Mouse (Mus musculus) spleen, adult 18-20 months (tissue): ENCODE measurements around the gene Ipo9.
A peak's percentile ranks its signal among the peaks of the same experiment; 100 is the strongest.
"Not testable (repeated sequence)": the region's sequence is repeated elsewhere in the genome, so short reads cannot be mapped to it uniquely, and the experiment has no call there.

ENCODE experiments used
- DNase-seq, 2 experiments: peaks; one replicate each; pipeline ENCODE4 v3.0.0; 2022; ENCODE audit warnings: mixed read lengths in 2 of 2

The Ipo9 gene

DNA sequence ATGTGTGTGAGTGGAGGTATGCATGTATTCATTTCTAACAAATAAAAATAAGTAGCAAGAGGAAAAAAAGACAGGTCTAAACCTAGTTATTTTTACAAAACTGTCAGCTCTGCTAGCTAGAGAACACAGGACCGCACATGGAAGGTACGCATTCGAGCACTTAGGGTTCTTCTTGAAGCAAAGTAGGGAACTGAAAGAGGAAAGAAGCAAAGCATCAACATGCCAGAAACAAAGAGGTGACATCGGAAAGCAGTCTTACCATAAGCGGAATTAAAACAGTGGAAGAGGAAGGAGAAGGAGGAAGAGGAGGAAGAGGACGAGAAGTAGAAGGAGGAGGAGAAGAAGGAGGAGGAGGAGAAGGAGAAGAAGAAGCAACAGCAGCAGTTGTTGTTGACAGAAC lies 2.9 kb downstream of the Ipo9 start:
- no peak for DNase-seq

DNA sequence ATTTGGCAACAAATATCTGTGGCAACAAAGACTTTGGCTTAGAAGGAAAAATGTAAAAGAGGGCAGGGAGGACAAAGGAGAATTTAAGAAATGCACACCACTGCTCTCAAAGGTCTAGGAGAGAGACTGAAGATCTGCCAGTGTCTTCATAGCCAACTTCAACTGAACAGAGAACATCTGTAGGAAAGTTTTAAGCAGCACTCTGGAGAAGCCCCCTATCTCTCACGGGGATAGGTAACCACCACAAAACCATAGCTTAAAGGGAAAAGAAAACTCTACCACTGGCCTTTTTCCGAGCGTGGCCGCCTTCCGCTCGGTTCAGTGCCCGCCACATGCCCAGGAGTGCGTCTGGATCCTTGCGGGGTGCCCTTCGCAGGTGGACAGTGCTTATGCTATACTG lies 3.7 kb downstream of the Ipo9 start:
- no peak for DNase-seq

DNA sequence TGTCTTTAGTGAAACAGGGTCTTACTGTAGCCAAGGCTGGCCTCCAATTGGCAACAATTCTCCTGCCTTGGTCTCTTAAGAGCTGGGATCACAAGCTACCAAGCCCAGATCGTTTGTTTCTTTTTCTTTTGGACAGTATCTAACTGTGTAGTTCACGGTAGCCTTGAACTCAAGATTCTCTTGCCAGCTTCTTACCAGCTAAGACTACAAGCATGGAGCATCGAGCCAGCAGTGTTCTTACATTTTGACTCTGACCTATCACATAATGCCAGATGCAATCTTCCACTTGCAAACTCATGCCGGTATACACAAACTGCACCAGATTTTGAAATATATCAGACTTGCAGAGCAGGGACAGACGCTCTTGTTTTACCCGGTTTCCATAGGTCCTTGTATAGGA lies 7.5 kb downstream of the Ipo9 start:
- no peak for DNase-seq

DNA sequence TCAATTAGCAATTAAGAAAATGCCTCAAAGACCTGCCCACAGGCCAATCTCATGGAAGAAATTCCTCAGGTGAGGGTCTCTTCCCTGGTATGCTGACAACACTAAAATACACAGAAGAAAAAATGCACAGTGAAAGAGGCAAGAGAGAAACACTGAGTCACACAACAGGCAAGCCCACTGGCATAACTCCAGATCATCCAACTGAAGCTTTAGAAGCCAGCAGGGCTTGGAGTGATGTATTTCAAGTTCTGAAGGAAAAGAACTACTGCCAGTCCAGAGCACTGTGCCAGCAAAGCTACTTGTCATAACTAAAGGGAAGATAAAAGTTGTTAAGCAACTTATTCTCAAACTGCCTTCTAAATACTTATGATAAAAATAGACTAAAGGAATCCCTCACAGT lies 16.3 kb downstream of the Ipo9 start:
- DNase-seq, result no peak

DNA sequence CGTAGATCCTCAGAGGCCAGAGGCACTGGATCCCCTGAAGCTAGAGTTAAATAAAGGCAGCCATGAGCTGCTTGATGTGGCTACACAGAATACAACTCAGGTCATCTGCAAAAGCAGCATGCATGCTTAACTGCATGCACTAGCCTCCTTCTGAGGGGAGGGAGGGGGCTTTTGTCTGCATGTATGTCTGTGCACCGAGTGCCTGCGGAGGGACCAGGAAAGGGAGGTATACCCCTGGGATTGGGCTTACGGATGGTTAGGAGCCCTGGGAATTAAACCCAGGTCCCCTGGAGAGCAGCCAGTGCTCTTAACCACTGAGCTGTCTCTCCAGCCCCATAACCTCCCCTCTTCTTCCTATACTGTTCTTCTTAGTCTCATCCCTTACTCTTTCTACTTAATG lies 18.2 kb downstream of the Ipo9 start:
- DNase-seq, result no peak

DNA sequence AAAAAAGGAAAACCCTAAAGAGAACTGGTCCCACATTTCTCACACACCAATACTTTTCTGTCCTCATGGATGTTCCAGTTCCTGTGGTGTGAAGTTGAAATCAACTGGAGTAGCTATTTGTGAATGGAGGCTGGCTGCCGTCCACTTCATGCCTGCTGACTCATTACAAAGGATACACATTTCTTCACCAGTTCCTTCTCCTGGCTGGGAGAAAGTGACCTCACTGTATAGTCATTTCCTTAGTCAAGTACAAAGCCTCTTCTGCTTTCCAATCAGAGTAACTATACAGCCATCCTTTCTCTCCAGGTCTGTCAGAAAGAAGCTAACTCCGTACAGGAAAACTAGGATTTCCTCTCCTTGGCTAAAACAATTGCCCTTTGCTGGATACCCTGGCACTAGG lies 19.3 kb downstream of the Ipo9 start:
- no peak for DNase-seq

DNA sequence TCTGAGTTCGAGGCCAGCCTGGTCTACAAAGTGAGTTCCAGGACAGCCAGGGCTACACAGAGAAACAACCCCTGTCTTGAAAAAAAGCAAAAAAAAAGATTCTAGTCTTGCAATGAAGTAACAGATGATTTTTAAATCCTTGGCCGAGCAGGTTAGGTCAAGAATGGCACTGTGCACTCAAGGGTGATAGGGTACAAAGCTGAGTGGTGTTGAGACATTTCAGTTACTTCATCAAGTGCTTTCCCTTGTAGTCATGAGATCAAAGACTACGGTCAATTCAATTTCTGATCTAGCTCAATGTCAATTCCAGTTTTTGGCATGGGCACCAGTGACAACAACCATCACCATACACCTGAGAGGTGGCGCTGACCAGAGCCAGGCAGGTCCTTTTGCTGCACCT lies 21.3 kb downstream of the Ipo9 start:
- DNase-seq, result no peak

DNA sequence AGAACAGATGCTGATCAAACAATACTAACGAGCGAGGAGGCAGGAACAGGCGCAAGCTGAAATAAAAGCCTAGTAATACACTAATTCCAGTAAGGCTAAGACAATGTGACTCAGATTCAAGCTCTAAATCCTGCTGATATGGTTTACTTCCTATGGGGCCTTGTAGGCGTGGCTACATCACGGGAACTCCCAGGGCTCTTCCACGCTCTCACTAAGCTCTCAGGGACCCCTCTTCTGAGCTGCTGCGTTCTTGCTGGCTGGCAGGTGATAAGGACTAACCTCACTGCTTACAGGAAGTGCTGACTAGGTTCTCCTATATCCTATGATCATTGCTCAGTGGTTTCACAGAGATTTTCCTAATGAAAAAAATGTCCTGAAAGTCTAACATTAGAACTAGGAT lies 24.9 kb downstream of the Ipo9 start:
- DNase-seq, result no peak

DNA sequence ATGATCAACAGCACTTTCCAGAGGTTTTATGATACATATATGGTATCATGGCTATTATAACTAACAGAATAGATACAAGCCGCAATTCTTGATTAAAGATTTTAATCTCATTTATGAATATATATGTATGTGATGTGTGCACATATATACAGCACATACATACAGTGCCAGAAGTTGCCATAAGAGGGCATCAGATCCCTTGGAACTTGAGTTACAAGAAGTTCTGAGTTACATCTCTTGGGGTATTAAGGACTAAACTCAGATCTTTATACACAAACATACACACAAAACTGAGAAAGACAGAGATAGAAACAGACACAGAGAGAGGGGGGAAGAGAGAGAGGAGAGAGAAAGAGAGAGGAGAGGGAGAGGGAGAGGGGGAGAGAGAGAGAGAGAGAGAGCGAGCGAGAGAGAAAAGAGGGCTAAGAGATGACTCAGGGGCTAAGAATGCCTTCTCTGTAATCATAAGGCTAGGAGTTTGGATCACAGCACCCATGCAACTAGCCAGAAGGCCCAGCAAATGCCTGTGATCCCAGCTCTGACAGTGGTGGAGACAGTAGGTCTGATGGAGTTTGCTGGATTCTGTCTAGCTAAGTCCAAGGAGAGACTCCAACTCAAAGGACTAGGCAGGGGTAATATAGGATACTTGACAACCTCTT lies 28.7 kb downstream of the Ipo9 start:
- DNase-seq, result no peak

DNA sequence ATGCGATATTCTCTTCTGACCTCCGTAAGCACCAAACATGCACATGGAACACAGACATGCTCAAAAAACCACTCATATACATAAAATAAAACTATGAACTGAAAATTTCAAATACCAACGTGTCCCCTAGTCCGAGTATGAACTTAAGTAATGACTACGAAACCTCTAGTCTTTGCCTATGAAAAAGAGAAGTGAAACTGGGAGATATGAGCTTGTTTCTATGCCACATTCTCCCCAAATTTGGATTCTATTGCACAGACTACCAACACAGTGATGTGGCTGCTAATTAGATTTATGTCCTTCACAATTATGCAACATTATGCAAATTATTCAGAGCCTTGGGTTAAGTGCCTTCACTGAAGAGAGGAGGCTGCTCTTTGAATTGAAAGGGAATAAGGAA lies 30.8 kb downstream of the Ipo9 start:
- no peak for DNase-seq

DNA sequence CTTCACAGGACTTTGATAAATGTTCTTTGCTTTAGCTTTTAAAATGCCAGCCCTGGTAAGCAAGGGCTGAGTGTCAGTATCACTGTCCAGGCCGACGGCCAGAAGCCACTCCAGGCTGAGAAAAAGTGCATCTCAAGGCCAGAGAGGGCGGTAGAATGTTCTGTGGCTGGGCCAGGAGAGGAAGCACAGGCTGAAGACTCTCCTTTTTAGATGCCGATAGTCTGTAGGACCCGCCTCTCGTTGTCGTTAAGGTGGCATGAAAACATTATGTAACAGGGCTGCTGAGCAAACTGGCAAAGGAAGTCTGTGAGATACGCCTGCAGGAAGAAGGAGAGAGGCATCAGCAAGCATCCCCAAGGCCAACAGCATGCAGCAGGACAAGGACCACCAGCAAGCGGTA lies 45.1 kb downstream of the Ipo9 start:
- no peak for DNase-seq

DNA sequence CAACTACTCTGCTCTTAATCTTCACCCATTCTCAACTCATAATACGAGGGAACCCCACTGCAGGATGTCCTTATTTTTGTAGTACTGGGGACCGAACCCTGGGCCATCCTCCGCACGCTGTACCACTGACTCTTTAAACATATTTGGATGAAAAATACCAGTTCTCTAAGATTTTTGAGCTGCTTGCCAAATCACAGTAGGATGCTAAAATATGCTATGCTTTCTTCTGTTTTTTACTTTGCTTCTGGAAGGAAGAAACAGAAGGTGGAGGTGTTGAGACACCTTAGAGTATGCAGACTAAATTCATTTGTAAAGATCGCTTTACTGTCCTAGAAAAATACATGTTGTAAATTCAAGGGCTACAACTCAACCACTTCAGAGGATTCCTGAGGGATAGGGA lies 46.1 kb downstream of the Ipo9 start:
- DNase-seq, result no peak

DNA sequence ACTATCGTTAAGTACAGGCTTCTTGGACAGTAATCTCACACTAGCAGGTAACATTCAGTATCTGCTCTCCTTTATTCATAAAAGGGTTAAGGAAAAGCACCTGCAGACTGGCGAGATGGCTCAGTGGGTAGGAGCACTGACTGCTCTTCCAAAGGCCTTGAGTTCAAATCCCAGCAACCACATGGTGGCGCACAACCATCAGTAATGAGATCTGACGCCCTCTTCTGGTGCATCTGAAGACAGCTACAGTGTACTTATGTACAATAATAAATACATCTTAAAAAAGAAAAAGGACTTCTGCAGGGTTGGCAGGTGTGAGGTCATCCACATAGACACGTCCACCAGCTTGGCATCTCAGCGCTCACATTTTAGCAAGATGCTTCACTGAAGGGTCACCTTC lies 48.7 kb downstream of the Ipo9 start:
- DNase-seq, result not testable (repeated sequence)

DNA sequence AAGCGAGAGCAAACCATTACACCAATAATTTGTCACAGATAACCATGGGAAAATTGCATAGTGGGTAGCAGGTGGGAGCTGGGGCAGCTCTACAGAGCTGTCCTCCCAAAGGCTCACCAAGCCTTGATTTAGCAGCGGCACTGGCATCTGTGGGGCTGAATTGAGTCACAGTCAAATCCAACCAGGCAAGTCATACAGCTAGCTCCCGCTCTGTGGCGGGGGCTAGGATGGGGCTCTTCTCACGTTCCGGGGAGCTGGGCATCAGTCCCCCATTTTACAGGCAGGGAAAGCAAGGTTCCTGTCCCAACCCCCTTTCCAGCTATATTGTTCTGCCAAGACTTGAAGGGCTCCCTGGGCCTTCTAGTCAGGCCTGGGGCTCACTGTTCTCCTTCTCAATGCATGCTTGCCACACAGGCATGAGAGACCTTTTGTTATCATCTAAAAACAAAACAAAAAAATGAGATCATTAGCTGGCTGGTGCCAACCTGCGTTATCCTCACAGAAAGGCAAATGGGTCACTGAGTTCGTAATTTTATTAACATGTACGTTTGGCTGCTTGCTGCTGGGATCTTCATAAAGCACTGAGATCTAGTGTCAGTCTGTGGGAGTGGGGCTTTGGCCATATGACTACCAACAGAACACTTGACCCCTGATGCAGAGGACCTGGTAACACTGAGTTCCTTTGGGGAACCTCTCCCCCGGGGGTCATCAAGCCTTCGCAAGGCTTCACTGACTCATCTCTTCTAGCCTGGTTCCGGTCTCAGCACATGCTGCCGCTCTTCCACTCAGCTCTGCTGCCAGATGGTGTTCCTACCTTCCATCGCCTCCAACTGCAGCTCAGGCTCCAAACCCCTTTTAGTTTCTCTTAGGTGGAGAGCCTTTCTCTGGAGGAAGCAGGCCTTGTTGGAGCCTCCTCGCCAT lies 50.0 kb downstream of the Ipo9 start:
- no peak for DNase-seq

DNA sequence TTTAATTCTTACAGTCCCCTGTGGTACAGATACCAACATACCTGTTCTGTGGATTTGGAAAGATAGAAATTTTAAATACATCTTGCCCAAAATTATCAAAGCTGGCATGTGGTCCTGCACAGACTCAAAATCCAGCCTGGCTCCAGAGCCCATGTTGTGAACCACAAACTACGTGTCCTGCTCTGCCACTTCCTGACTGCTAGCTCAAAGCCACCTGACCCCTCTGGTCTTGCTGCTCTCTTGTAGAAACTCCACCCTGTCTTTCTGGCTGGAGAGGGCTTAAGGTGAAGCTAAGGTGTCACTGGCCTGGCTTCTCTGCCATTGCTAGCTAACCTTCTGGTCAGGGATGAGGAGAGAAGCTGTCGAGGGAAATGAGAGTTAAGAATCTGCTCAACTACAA lies 51.3 kb downstream of the Ipo9 start:
- DNase-seq, result no peak

DNA sequence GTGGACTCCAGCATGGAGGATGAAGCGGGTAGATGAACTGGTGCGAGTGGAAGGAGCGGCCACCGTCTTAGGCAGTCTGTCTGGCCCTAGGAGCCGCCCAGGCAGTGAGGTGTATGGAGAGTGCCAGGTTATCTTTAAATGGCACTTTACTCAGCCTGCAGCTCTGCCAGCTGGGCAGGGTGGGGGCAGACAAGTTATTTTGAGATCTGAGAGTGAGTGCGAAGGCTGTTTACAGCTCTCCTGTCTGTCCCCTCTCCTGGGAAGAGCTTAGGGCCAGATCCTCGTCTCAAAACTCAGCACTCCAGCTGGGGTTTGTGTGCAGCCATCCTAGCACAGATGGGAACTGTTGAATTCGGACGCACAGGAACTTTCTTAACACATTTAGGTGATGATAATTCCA lies 51.7 kb downstream of the Ipo9 start:
- no peak for DNase-seq

DNA sequence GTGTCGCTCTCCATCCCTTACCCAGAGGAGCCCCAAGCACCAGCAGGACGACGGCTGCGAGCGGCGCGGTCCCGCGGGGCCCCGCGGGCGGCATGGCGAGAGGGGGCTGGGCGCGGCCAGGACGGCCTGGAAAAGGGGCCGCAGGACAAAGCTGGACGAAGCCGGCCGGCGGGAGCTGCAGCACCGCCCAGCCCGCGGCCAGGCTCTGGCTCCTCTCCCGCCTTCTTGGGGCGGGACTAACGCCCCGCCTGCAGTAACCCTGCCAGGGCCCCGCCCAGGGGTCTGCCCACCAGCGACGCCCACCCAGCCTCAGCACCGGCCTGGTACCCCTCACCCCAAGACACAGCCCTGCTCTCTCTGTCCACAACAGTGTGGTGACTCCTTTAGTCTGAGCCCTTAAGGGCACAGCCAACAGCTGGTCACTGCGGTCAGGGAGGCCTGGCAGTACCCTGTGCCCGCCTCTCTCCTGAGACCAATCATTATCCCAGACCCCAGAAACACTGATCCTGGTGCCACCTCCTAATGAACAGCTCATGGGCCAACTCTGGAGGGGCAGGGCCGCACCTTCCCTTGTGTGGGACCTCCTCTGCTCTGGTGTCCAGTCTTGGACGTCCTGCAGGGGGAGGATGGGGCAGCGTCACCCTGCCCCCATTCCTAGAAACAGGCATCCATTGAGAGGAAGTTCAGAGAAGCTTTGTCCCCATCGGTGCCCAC lies 55.3 kb downstream of the Ipo9 start, which contains the start of gene Shisa4:
TSS of gene Shisa4 (minus strand) at position 370 of the 714 bp plus-strand sequence.
- DNase-seq, result peak in 1 of 2 experiments; percentile 9

DNA sequence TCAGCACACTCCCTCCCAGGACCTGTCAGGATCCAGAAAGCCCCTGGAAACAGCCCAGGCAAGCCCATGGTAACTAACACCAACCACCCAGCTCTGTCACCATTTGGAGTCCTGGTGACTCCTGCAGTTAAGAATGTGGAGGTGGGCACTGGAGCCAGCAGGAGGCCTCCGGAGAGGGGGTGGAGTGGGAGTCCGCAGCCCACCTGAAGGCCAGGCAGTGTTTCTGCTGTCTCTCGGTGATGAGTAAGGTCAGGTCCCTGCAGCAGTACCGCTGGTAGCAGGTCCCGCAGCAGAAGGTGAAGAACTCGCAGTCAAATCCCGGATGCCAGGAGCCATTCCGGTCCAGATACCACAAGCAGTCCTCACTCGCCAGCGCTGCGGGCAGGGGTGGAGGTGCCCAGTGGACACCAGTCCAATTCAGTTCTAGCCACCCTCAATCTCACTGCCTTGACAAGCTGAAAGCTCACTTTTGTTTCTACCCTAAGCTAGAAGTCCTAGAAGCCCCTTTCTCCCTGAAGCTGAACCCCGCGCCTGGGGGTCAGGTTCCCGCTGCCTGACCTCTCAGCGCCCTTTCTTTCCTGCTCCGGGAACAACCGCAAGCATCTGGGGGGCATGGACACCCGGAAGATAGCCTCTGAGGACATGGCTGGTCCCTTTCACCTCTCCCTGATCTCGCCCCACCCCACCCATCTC lies 56.0 kb downstream of the Ipo9 start:
- no peak for DNase-seq

DNA sequence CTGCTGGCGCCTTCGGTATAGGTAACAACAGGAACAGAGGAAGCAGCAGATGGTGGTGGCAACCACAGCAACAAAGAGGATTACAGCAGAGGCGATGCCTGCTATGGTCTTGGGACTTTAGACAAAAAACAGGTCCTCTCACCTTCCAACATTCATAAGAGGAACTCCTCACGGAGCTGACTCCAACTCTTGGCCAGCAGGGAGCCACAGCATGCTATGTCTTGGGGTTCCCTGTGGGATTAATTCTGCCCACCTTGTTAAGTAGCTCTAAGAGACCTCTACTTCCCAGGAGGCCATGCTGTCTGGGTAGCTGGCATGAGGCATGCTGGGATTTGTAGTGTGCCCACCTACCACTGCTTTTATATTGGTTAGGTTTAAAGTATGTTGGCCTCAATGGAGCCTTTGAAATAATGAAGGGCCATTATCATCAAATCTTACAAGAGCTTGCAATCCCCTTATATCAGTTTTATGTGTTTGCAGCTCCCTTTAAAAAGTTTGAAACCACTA lies 57.1 kb downstream of the Ipo9 start:
- no peak for DNase-seq

DNA sequence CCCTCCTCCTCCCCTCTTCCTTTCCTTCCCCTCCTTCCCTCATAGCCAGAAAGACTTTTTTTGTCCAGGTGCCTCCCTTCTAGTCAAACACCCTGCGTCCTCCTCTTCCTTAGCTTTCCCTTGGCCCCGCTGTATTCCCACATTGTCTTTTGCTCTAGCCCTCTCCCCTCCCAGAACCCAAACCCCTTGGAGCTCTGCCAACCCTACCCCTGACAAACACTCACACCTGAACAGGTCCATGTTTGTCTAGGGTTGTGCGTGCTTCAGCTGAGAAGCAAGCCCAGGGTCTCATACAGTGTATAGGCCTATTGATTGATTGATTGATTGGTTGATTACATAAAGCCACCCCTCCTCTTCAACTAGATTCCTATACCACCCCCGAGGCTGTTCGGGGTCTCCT lies 60.9 kb downstream of the Ipo9 start:
- DNase-seq, result no peak

DNA sequence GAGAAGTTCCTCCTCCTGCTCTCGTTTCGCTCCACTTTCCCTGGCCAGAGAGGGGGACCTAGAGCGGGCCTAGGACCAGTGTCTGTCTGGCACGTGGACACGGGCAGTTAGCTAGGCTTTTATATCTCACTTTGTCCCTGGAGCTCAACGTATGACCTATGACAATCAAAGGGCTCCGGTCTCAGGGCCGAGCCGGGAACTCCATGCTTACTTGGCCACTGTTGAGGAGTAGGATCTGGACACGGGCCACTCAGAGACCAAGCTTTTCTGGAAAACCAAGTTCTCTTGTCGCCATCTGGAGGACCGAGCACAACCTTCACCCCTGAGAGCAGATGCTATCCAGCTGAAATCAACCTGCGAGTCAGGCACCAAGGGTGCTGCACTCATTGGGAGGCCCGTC lies 61.3 kb downstream of the Ipo9 start:
- DNase-seq, result no peak

DNA sequence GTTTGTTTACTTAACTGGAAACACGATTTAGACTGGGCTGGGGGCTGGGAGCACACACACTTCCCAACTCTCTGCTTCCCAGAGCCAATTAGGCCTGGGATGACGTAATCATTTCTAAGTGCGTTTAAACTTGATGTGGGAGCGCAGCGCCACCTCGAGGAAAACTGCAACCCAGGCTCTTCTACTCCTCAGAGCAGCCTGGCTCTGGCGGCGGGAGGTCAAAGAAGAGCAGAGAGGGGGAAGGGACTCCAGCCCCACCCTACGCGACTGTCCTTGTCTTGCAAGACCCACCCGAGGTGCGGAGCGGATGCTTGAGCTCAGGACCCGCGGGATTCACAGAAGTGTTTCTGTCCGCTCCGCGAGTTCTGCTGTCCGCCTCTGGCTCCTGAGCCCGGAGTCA lies 62.1 kb downstream of the Ipo9 start:
- peak; percentile 33 to 53 for DNase-seq

DNA sequence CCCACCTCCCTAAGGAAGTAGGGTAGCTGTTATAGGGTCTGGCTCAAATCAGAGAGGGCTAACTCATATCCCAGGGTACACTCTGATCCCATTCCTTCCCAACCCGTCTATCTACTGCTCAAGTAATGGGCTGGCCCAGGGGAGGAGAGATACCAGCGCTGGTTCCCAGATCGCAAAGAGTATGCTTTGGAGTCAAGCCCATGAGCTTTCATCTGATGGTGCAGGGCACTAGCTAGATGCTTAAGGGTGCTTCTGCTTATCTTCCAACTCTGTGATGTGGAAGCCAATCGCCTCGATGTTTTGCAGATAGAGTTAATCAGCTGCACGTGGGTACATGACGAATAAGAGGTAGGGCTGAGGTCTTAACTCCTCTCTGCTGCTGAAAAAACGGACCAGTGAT lies 62.7 kb downstream of the Ipo9 start:
- DNase-seq, result no peak
